Mouse (Mus musculus) thymus, postnatal 4 days (tissue): Measurements from ENCODE around the gene BC024978.
A peak's percentile ranks its signal among the peaks of the same experiment; 100 is the strongest.

ENCODE experiments used
- DNase-seq: peaks from one replicate; pipeline ENCODE4 v3.0.0; 2021

The BC024978 gene

GRCm38 (mm10) chr7:27195681-27196611, at the start of gene BC024978, which contains the start of gene Snrpa:
BC024978 (plus strand) TSS chr7:27195781.
Snrpa (minus strand) TSS chr7:27196271.
- peak; percentile 94 for DNase-seq

- no peak for DNase-seq
These were observed 42.3 kb upstream of the BC024978 start, which contains the start of gene Cyp2t4 for GRCm38 (mm10) chr7:27153205-27153764. Cyp2t4 (plus strand) TSS chr7:27153714.

GRCm38 (mm10) chr7:27156005-27156404, 39.6 kb upstream of the BC024978 start:
- DNase-seq = no peak

GRCm38 (mm10) chr7:27158171-27158570, 37.4 kb upstream of the BC024978 start:
- DNase-seq = no peak

- no peak for DNase-seq
These were observed 36.3 kb upstream of the BC024978 start for GRCm38 (mm10) chr7:27159256-27159655.

GRCm38 (mm10) chr7:27159882-27160281, 35.7 kb upstream of the BC024978 start:
- DNase-seq = peak; percentile 94

- DNase-seq = no peak
These were observed 34.7 kb upstream of the BC024978 start for GRCm38 (mm10) chr7:27160921-27161320.

- no peak for DNase-seq
These were observed 33.8 kb upstream of the BC024978 start for GRCm38 (mm10) chr7:27161744-27162143.

- DNase-seq = no peak
These were observed 32.7 kb upstream of the BC024978 start for GRCm38 (mm10) chr7:27162780-27163449.

GRCm38 (mm10) chr7:27163450-27163805, 32.2 kb upstream of the BC024978 start:
- no peak for DNase-seq

- DNase-seq = no peak
These were observed 31.3 kb upstream of the BC024978 start for GRCm38 (mm10) chr7:27164112-27164947.

- DNase-seq = peak; percentile 50
These were observed 30.4 kb upstream of the BC024978 start for GRCm38 (mm10) chr7:27165007-27165655.

GRCm38 (mm10) chr7:27165696-27166095, 29.9 kb upstream of the BC024978 start:
- DNase-seq = no peak

GRCm38 (mm10) chr7:27166229-27166613, 29.4 kb upstream of the BC024978 start:
- peak; percentile 93 for DNase-seq

- peak; percentile 98 for DNase-seq
These were observed 28.7 kb upstream of the BC024978 start, which contains the start of gene Egln2 for GRCm38 (mm10) chr7:27166614-27167474. Egln2 (minus strand) TSS chr7:27166802.

- no peak for DNase-seq
These were observed 28.0 kb upstream of the BC024978 start for GRCm38 (mm10) chr7:27167475-27168094.

- no peak for DNase-seq
These were observed 27.2 kb upstream of the BC024978 start for GRCm38 (mm10) chr7:27168371-27168770.

- DNase-seq = no peak
These were observed 24.6 kb upstream of the BC024978 start for GRCm38 (mm10) chr7:27170981-27171380.

- no peak for DNase-seq
These were observed 21.1 kb upstream of the BC024978 start for GRCm38 (mm10) chr7:27174496-27174895.

- DNase-seq = no peak
These were observed 20.7 kb upstream of the BC024978 start for GRCm38 (mm10) chr7:27174896-27175295.

GRCm38 (mm10) chr7:27177942-27178323, 17.6 kb upstream of the BC024978 start:
- DNase-seq = no peak
